In the genomic region with DNA sequence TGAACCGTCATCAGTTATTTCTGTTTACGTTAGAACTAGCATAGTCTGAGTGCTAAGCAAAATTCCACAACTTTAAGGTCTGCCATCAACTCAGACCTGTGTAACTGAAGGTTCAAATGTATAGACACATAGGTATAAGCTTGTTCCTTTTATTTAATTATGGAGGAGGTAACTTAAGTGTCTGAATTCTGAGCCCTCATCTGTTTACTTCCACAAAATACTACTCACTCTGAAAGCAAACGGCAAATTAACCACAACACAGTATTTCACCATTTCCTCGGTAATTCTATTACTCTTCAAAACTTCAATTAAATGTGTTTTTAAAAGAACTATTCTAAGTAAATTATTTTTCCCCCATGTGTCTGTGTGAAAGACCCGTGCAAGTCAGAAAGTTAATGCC, we compare ENCODE assay signal across 21 mouse cellular contexts. TPM values are rescaled to one million over a fixed set of nuclear protein-coding genes. Genes with fewer than 3 reads are reported as not detected.
DNase-seq lines count a peak whose midpoint lies in the region; ATAC-seq lines count a peak whose summit lies in the region.
"Had no signal": no experiment of that assay in that cellular context is flagged by ENCODE, and none has a peak within 500 bp of the region (broad histone marks: within the 10 kb centered on the region; RNA-seq: fewer than 3 reads in every experiment).

No protein-coding gene starts in this region.

- WGBS in intestine, embryonic 16.5 days = 41% methylated on average over 5 of the region's 5 CpGs
- WGBS in intestine, embryonic 15.5 days = 37% methylated on average over 5 of the region's 5 CpGs

- peak; percentile 27 for DNase-seq in 416B (ENCODE audit: low read depth)
- no peak for DNase-seq in right cerebral cortex, postnatal 36 days (ENCODE audit: low spot score in 2 of 2)
- DNase-seq in frontal cortex, postnatal 36 days (ENCODE audit: low spot score in 2 of 2) = no peak
- DNase-seq: adrenal gland, adult 2 months; adrenal gland, postnatal 36 days; cerebellum, adult 2 months; cerebellum, postnatal 10 days; gastrocnemius, postnatal 36 days; heart, adult 18-20 months; heart, postnatal 4 days had no signal

- peak overlapping the region; percentile 25 for H3K27ac ChIP-seq in intestine, embryonic 16.5 days (ENCODE audit: low read length)
- no peak overlapping the region for H3K27ac ChIP-seq in intestine, embryonic 15.5 days
- H3K27ac ChIP-seq: embryonic facial prominence, embryonic 12.5 days; forebrain, embryonic 12.5 days; heart, embryonic 10.5 days had no signal

- no peak for ATAC-seq in intestine, embryonic 16.5 days
- no peak for ATAC-seq in intestine, embryonic 15.5 days
- peak; percentile 69 for ATAC-seq in granulocyte monocyte progenitor cell, adult 5-6 weeks (replicated peaks; ENCODE audit: poor library complexity, severe bottlenecking)
- 0 out of 2 replicates have a peak, but pooled peaks have one; percentile 13 for ATAC-seq in neutrophil, adult 5-6 weeks (ENCODE audit: extremely low read depth, insufficient number of reproducible peaks, low FRiP score, poor library complexity, severe bottlenecking)
- ATAC-seq: forebrain, embryonic 16.5 days; hindbrain, embryonic 16.5 days; inflammation-experienced regulatory T-cells, adult 6 months had no signal

- H3K36me3 ChIP-seq in intestine, embryonic 16.5 days (ENCODE audit: control insufficient read depth, insufficient read depth, low read length) = peaks cover 4% of the 10 kb centered on the region; the same call in 1 of the 2 replicates
- H3K36me3 ChIP-seq in intestine, embryonic 15.5 days = no peaks in the 10 kb centered on the region

- no peak overlapping the region for H3K9ac ChIP-seq in intestine, embryonic 16.5 days (ENCODE audit: low read depth, low read length)
- no peak overlapping the region for H3K9ac ChIP-seq in intestine, embryonic 15.5 days
- H3K9ac ChIP-seq: embryonic facial prominence, embryonic 12.5 days; forebrain, embryonic 12.5 days; hindbrain, embryonic 12.5 days had no signal

- H3K4me1 ChIP-seq in intestine, embryonic 16.5 days (ENCODE audit: control insufficient read depth, insufficient read depth, low read length) = peaks cover 21% of the 10 kb centered on the region
- peaks cover 23% of the 10 kb centered on the region for H3K4me1 ChIP-seq in intestine, embryonic 15.5 days (replicated peaks)

- H3K9me3 ChIP-seq in intestine, embryonic 16.5 days (ENCODE audit: control insufficient read depth, low read length) = no peaks in the 10 kb centered on the region
- H3K9me3 ChIP-seq in intestine, embryonic 15.5 days = no peaks in the 10 kb centered on the region
- H3K9me3 ChIP-seq: embryonic facial prominence, embryonic 12.5 days; forebrain, embryonic 12.5 days; heart, embryonic 10.5 days; hindbrain, embryonic 12.5 days had no signal

- H3K4me3 ChIP-seq in intestine, embryonic 16.5 days (ENCODE audit: low read length) = no peak overlapping the region
- H3K4me3 ChIP-seq in intestine, embryonic 15.5 days (replicated peaks) = no peak overlapping the region
- H3K4me3 ChIP-seq: embryonic facial prominence, embryonic 12.5 days; forebrain, embryonic 12.5 days; heart, embryonic 10.5 days; hindbrain, embryonic 12.5 days had no signal

- no peak overlapping the region for H3K4me2 ChIP-seq in intestine, embryonic 16.5 days (ENCODE audit: low read depth, low read length)
- no peak overlapping the region for H3K4me2 ChIP-seq in intestine, embryonic 15.5 days (replicated peaks)
- H3K4me2 ChIP-seq: embryonic facial prominence, embryonic 12.5 days; forebrain, embryonic 12.5 days; hindbrain, embryonic 12.5 days had no signal

- H3K27me3 ChIP-seq in intestine, embryonic 16.5 days (replicated peaks; ENCODE audit: control insufficient read depth, insufficient read depth, low read length) = no peaks in the 10 kb centered on the region
- no peaks in the 10 kb centered on the region for H3K27me3 ChIP-seq in intestine, embryonic 15.5 days (replicated peaks)
- H3K27me3 ChIP-seq: embryonic facial prominence, embryonic 12.5 days; forebrain, embryonic 12.5 days; hindbrain, embryonic 12.5 days had no signal

RNA-seq across cellular contexts. Expression of a gene that starts 10.3 kb away (rescaled TPM):
- 50.6 and 50.9 TPM in 2 replicates for polyA plus RNA-seq in intestine, embryonic 16.5 days (2015; fragmentation: Nextera tagmentation; extraction: Ambion mirVana)
- polyA plus RNA-seq in intestine, embryonic 15.5 days (2015; fragmentation: Nextera tagmentation; extraction: Ambion mirVana) = 54.8 and 57.8 TPM in 2 replicates
- total RNA-seq in granulocyte monocyte progenitor cell, adult 5-6 weeks (2014; fragmentation: Nextera tagmentation) = 44.3 and 50.8 TPM in 2 replicates
- total RNA-seq in granulocyte monocyte progenitor cell, adult 5-6 weeks (2017) = 31.2 and 31.4 TPM in 2 replicates
- total RNA-seq in neutrophil, adult 5-6 weeks (2017) = 53.2 and 58.4 TPM in 2 replicates

RNA-seq across cellular contexts. Expression of a gene that starts 29.2 kb away (rescaled TPM):
- polyA plus RNA-seq in intestine, embryonic 16.5 days (2015; fragmentation: Nextera tagmentation; extraction: Ambion mirVana) = 16.3 and 16.7 TPM in 2 replicates
- polyA plus RNA-seq in intestine, embryonic 15.5 days (2015; fragmentation: Nextera tagmentation; extraction: Ambion mirVana) = 14.5 and 15.1 TPM in 2 replicates
- 10.7 and 11.4 TPM in 2 replicates for total RNA-seq in granulocyte monocyte progenitor cell, adult 5-6 weeks (2014; fragmentation: Nextera tagmentation)
- 11.4 and 20.8 TPM in 2 replicates for total RNA-seq in granulocyte monocyte progenitor cell, adult 5-6 weeks (2017)
- 36.5 and 36.7 TPM in 2 replicates for total RNA-seq in neutrophil, adult 5-6 weeks (2017)

Comparison
In these comparisons a context has a peak if more than half of its experiments do, and no peak if none do; other contexts are left out.
1. ATAC-seq: peak in granulocyte monocyte progenitor cell, adult 5-6 weeks (single experiment) and neutrophil, adult 5-6 weeks (single experiment); none in intestine, embryonic 16.5 days (single experiment) and intestine, embryonic 15.5 days (single experiment).